Mouse (Mus musculus): ENCODE measurements around the gene Fundc1.

DNA sequence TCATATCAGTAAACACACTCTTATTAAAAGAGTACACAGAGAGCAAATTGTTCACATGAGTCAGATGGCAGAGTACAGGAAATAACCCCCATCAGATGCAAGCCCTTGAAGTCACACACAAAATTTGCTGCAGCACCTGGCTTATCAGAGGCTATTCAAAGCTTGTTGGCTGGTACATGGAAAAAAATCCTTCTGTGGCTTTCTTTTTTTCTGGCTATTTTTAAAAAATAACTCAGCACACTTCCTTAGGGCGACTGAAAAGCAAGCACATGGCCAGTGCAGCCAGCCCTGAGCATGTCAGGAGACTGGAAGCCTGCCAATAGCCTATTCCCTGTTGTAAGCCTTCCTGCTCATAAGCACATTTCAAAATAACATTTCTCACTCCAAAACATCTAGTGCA is 18.6 kb upstream of the Fundc1 start:
- TF ChIP-seq POLR2A (IDR thresholded peaks at IDR 0.05; ENCODE audit: insufficient read length, low read depth) (no peak), SRF (IDR thresholded peaks at IDR 0.05; ENCODE audit: control insufficient read depth, insufficient read length, low read depth) (no peak), MAX (IDR thresholded peaks at IDR 0.05; ENCODE audit: low read depth) (no peak), TCF12 (IDR thresholded peaks at IDR 0.05; ENCODE audit: insufficient read depth, poor library complexity, severe bottlenecking) (no peak), USF1 (IDR thresholded peaks at IDR 0.05; ENCODE audit: low read depth) (no peak), CEBPB (IDR thresholded peaks at IDR 0.05; ENCODE audit: insufficient read depth, poor library complexity, severe bottlenecking) (no peak), MYOG (IDR thresholded peaks at IDR 0.05; ENCODE audit: control insufficient read depth in 1 of 3, insufficient read depth in 1 of 3, insufficient read length in 2 of 3, low read depth in 2 of 3) (no peak), MYOD1 (IDR thresholded peaks at IDR 0.05; ENCODE audit: control insufficient read depth in 1 of 3, insufficient read length in 2 of 3, low read depth in 2 of 3) (no peak), REST (IDR thresholded peaks at IDR 0.05; ENCODE audit: insufficient read depth, insufficient read length) (no peak), E2F4 (IDR thresholded peaks at IDR 0.05; ENCODE audit: insufficient read depth) (no peak)

All from myocyte (in vitro differentiated cells).